Mouse (Mus musculus) T-helper 17 cell (primary cell): Measurements from ENCODE around the gene Prg3.

ENCODE experiments used
- in situ Hi-C, 2 experiments: fragments of 300-600 bp; cut with MboI, MseI; formaldehyde crosslinking; loops; 1 replicate in 1 of 2; 2 replicates in 1 of 2; pipeline ENCODE4 v1.15.1; 2025; ENCODE audit warnings: high pct_unique_total_duplicates in 2 of 2

Prg3 gene

GRCm38 (mm10) chr2:85036507-85037046 is 48.6 kb downstream of the Prg3 start:
- in situ Hi-C loops: loop anchor here (5.0 to 25.0 kb wide), 3 partner anchors 299 to 1382 kb away; partner anchors contain the start of gene Tfpi (in 1 of the 2)

- in situ Hi-C loops: loop anchor here (5.0 to 25.0 kb wide), 3 partner anchors 300 to 1383 kb away; partner anchors contain the start of gene Tfpi (in 1 of the 2)
Measured at GRCm38 (mm10) chr2:85037047-85038026, 49.3 kb downstream of the Prg3 start, which contains the start of the genes Ssrp1 and P2rx3. Gene Ssrp1 (plus strand): TSS chr2:85037234. Gene P2rx3 (minus strand): TSS chr2:85037462.

GRCm38 (mm10) chr2:85038336-85038735 is 50.3 kb downstream of the Prg3 start:
- in situ Hi-C loops: loop anchor here (5.0 to 25.0 kb wide), 3 partner anchors 301 to 1384 kb away; partner anchors contain the start of gene Tfpi (in 1 of the 2)
